Mouse (Mus musculus) adrenal gland (tissue): ENCODE data around the gene Wdfy3.
"Not testable (repeated sequence)": the region's sequence is repeated elsewhere in the genome, so short reads cannot be mapped to it uniquely, and the experiment has no call there.

Source experiments
- intact Hi-C: fragments of 180-260 bp; cut with DNase I; formaldehyde crosslinking; loops from one replicate; pipeline ENCODE4 v1.15.1; 2025

Gene Wdfy3

GRCm38 (mm10) chr5:101847762-101848161 lies 222.0 kb downstream of the Wdfy3 start:
- intact Hi-C loops, result no loop called here

GRCm38 (mm10) chr5:101847323-101847722 lies 222.4 kb downstream of the Wdfy3 start:
- intact Hi-C loops, result no loop called here

GRCm38 (mm10) chr5:101845930-101846329 lies 223.8 kb downstream of the Wdfy3 start:
- intact Hi-C loops, result no loop called here

- intact Hi-C loops, result no loop called here
These were observed 224.7 kb downstream of the Wdfy3 start for GRCm38 (mm10) chr5:101845011-101845410.

DNA sequence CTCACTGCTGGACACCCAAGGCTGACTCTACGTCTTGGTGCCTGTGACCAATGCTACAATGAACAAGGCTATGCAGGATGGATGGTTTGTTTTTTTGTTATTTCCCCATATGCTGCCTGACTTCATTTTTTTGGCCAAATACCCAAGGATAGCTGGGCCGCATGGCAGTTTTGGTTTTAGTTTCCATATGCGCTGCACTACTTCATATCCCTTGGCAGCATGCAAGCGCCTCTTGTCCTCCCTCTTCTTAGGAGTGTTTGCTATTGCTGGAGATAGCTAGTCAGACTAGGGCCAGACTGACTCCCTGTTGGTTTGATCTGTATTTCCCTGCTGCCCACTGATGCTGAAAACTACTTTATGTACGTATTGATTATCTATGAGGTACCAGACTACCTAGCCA lies 229.2 kb downstream of the Wdfy3 start:
- intact Hi-C loops, result no loop called here

- intact Hi-C loops, result not testable (repeated sequence)
These were observed 232.1 kb downstream of the Wdfy3 start for GRCm38 (mm10) chr5:101837605-101838004.

DNA sequence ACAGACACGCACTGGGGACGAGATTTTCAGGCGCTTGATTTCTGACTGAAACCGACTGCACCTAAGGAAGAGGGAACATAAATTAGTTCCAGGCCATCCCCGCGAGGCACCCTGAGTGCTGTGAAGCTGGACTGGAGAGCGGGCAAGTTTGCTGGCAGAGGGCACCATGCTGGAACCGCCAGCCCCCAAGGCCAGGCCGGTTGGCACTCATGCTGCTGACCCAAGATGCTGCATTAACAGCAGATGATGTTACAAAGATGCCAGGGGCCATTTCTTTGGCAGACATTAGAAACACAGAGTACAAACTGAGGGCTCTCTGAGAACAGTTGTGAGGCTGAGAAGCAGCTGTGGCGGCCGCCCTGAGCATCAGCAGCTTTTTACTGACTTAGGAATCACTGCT lies 233.5 kb downstream of the Wdfy3 start:
- intact Hi-C loops, result no loop called here

- intact Hi-C loops, result no loop called here
These were observed 235.8 kb downstream of the Wdfy3 start for GRCm38 (mm10) chr5:101833875-101834274.

- intact Hi-C loops, result no loop called here
These were observed 236.7 kb downstream of the Wdfy3 start for GRCm38 (mm10) chr5:101832991-101833390.

DNA sequence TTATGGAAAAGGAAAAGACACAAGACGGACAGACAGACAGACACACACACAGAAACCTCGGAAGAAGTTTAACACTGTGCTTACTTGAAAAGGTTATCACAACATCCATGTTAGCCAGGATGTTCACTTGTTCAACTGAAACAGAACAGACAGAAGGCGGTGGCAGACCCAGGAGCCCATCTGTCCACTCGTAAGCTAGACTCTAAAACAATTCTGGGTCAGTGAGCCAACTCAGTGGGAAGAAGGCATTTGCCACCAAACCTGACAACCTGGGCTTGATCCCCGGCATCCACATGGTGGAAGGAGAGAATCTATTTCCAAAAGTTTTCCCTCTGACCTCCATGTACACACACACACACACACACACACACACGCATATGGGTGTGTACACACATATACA lies 237.7 kb downstream of the Wdfy3 start:
- intact Hi-C loops, result no loop called here

- intact Hi-C loops, result no loop called here
These were observed 239.5 kb downstream of the Wdfy3 start for GRCm38 (mm10) chr5:101830180-101830579.

- intact Hi-C loops, result no loop called here
These were observed 240.8 kb downstream of the Wdfy3 start for GRCm38 (mm10) chr5:101828932-101829331.

DNA sequence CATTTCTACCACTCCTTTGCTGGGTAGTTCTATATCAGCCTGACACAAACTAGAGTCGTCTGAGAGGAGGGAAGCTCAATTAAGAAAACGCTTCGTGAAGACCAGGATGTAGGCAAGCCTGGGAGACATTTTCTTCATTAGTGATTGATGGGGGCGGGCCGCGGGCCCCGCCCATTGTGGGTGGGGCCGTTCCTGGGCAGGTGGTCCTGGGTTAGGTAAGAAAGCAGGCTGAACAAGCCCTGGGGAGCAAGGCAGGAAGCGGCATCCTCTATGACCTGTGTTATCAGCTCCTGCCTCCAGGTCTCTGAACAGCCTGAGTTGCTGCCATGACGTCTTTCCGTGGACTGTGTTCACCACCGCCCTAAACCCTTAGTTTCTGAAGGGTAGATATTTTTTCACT lies 242.2 kb downstream of the Wdfy3 start:
- intact Hi-C loops, result no loop called here

- intact Hi-C loops, result no loop called here
These were observed 243.2 kb downstream of the Wdfy3 start for GRCm38 (mm10) chr5:101826531-101826970.

- intact Hi-C loops, result no loop called here
These were observed 244.4 kb downstream of the Wdfy3 start for GRCm38 (mm10) chr5:101825111-101825911.

- intact Hi-C loops, result no loop called here
These were observed 247.4 kb downstream of the Wdfy3 start for GRCm38 (mm10) chr5:101822311-101822670.

GRCm38 (mm10) chr5:101821491-101822310 lies 248.0 kb downstream of the Wdfy3 start:
- intact Hi-C loops, result no loop called here

DNA sequence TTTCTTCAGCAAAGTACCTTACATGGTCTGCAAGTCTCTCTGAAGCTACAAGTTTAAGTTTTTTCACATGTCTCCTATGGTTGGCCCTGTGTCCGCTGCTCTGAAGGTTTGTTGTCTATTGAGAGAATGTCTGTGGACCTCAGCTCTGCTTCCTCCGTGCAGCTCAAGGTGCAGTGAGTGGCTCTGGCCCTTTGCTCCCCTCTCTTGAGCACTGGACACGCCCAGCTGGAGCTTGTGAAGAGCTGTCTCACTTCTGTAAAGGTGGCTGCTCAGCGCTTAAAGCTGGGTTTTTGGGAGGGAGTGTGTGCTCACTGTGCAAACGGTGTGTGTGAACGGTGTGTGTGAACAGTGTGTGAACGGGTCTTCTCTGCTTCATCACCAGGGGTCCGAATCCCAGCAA lies 248.7 kb downstream of the Wdfy3 start:
- intact Hi-C loops, result no loop called here

DNA sequence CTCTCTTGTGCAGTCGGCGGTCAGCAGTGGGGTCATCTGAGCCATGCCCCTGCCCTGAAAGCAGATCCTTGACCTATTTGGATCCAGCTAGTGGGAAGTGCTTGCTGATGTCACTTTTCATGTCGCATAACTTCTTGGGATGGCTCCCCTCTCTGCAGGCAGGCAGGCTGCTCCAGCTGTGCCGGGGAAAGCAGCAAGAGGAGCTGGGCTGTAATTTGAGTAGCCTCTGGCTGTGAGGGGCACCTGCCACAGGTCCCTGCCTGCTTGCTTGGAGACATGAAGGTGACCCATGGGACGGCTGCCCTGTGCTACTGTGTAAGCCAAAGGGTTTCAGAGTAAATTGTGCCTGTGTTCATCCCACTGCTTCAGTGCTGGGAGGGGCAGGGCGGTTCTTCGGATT lies 249.9 kb downstream of the Wdfy3 start:
- intact Hi-C loops, result no loop called here

GRCm38 (mm10) chr5:101819216-101819615 lies 250.5 kb downstream of the Wdfy3 start:
- intact Hi-C loops, result no loop called here

DNA sequence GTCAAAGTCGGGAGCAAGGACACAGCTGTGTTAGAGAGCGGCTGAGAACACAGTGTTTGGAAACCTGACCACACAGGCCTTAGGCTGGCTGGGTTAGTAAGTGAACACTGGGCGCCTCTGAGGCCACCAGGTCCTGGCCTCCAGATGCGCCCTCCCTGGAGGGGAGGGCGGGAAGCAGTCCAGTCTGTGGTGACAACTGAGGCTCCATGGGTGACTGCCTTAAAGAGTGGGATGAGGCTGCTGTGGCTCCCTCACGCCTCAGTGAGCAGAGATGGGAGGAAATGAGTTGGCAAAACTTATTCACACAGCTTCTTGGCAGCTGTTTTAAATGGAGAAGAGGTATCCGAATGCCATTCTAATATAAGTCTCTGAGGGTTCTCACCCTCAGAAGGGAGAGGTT lies 252.9 kb downstream of the Wdfy3 start:
- intact Hi-C loops, result no loop called here

DNA sequence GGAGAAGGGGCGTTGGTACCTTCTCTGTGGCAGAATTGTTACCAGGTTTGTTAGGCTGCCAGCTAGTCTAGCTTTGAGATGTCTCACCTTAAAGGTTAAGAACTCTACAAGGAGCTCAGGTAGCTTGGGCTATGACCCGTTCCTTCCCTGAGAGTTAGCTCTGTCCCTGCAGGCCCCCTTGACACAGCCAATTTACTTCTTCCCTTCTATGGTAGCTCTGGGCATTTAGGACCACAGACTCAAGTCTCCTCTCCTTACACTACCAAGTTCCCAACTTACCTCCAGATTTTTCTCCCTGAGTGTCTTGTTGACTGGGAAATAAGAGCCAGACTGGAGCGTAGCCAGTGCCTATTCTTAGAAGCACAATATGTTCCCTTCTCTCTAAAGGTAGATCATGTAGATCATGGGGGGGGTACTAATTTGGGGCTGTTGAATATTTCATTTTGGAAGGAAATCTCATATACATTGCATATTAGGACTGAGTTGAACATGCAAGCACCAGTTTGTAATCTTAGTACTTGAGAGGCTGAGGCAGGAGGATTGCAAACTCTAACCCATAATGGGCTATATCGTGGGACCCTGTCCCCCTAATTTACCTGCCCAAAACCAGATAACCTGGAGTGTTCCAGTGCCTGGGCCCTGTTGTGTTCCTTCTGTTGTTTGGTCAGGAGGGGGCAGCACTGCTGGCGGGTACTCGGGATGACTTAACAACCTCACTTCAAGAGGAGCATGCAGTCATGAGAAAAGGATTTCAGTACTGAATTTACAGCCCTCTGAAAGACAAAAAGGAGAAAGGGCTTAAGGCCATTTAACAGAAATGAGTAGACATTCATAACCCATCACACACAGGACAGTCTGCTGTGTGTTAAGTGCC lies 258.2 kb downstream of the Wdfy3 start:
- intact Hi-C loops, result no loop called here
